Mouse (Mus musculus): Measurements from ENCODE around the gene Pdk2.
"Not testable (repeated sequence)": the region's sequence is repeated elsewhere in the genome, so short reads cannot be mapped to it uniquely, and the experiment has no call there.

Gene Pdk2

DNA sequence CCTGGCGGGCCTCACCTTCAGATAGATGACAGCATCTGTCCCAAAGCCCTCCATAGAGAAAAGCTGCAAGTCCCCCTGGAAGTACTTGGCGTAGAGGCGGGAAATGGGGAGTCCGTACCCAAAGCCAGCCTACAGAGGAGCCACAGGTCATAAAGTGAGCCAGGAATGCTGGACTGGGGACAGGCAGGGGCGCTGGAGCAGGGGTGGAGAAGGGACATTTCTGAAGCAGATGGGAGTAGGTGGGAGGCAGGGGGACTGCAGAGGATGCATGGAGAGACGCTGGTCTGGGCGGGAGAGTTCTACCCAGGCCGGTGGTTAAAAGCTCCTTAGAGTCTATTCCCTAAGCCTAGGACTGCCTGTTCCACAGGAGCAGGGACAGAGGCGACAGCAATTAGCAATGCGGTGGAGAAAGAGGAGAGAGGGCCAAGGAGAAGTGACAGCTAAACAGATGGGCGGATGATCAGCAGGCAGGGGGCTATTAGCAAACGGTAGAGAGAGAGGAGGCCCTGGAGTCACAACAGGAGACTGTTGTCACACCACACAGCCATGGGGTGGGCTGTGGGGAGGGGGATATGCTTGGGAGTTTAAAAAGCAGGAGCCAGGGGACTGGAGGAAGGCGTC, 13.2 kb downstream of the Pdk2 start:
- no peak for DNase-seq (ENCODE audit: extremely low read depth, low read depth, low spot score)

DNA sequence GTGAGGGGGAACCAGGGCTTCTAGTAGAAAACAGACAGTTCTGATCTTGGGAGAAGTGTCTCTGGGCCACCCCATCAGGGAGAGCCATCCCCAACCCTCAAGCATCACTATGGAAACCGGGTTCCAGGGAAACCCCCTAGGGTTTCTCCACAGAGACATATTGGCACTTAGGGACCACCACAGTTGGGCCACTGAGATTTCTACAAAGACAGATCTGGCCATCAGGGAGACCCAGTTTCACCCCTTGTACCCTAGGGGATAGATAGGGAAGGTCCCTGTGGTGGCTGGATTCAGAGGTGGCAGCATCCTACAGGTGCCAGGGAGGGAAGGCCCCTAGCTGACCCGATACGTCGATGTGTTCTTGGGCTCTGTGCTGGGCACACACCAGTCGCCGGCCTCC, 14.3 kb downstream of the Pdk2 start:
- no peak for DNase-seq (ENCODE audit: extremely low read depth, low read depth, low spot score)

DNA sequence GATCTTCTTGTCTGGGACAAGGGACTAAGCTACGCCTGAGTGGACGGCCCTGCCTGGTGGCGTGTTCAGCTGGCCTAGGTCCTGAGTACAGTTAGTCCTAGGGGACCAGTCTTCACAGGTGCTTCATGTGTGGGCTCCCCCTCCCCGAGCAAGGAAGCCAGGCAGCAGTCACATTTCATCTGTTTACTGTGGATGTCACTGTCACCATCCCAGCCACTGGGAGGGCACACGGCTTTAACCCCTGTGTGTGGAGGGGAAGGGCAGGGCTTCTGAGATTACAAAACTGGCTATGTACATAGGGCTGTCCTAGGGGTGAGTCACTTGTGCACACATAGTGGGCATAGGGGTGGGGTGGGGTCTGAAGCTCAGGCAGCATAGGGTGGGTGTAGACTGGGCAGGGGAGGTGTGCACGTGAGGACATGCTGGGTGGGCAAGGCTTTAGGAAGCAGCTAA, 15.0 kb downstream of the Pdk2 start:
- DNase-seq (ENCODE audit: extremely low read depth, low read depth, low spot score): no peak

DNA sequence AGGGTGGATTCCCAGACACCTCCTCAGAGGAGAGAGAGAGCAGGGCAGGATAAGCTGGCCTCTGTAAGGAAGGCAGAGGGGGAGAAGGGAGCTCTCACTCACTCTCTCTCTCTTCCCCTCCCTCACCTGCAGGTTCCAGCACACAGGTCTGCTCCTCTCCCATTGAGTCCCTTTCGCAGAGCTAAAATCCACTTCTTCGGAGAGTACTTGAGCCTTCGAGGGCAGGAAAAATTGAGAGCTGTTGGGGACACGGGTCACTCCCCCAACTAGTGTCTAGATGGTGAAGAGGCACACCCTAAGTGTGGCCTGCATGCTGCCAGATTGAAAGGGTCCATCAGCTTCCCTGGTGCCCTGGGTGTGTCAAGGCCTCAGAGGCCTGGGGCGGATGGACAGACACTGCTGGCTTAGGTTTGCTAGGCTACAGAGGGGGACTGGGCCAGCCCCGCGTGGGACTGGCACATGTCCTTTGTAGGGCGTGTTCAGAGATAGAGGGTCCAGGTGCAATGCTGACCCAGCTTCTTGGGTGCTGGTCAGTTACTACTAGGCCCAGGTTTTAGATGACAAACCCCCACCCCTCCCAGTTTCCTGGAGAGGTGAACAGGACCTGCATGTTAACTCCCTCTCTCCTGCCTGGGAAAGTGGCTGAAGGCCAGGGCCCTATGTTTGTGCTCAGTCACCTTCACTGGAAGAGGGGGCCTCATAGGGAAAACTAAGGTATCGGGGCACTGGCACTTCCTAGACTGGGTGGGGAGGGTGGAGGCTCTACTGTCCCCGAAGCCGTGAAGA, 15.7 kb downstream of the Pdk2 start:
- DNase-seq (ENCODE audit: extremely low read depth, low read depth, low spot score): no peak

DNA sequence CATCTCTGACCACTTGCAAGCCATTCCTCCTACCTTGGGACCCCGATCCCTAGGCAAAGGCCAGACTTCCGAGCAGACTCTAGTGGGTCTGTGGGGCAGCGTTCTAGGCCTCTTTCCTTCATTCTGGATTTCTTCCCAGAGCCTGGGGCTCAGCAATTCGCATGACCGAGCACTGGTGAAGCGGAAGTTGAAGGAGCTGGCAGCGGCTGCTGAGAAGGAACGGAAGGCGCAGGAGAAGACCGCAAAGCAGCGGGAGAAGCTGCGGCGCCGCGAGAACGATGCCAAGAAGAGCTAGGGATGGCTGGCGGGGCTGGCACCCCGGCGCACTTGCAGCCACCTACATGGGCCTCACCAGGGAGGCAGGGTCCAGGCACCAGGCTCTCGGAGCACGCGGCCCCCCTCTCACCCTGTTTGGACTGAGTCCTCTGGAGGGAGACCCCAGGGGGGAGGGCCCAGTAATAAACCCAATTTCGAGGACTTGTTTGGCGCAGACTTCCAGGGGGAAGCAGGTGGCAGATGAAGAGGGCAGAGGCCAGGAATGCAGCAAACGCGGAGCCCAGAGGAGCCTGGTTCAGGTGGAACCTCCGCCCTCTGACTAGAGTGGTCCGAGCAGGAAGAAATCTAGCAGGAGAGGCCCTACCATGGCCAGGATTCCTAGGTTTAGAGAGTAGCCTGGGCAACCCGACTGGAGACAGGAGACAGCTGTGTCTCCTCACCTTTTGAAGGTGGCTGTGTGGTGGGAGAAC, 16.5 kb downstream of the Pdk2 start:
- no peak for DNase-seq (ENCODE audit: extremely low read depth, low read depth, low spot score)

DNA sequence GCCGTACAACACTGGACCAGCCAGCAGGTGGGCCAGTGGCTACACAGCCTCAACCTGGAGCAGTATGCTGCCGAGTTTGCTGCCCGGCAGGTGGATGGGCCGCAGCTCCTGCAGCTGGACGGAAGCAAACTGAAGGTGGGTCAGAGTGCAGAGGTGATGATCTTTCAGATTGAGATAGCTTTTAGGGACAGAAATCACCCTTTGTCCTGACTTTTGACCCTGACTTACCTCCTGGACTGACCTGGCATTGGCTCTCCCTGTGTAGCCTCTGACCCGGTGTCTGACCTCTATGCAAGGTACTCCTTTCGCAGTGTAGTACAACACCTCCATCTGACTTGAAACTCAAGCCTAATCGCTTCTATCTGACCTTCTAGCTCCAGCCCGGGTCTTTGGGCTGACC, 17.7 kb downstream of the Pdk2 start:
- DNase-seq (ENCODE audit: extremely low read depth, low read depth, low spot score): no peak

DNA sequence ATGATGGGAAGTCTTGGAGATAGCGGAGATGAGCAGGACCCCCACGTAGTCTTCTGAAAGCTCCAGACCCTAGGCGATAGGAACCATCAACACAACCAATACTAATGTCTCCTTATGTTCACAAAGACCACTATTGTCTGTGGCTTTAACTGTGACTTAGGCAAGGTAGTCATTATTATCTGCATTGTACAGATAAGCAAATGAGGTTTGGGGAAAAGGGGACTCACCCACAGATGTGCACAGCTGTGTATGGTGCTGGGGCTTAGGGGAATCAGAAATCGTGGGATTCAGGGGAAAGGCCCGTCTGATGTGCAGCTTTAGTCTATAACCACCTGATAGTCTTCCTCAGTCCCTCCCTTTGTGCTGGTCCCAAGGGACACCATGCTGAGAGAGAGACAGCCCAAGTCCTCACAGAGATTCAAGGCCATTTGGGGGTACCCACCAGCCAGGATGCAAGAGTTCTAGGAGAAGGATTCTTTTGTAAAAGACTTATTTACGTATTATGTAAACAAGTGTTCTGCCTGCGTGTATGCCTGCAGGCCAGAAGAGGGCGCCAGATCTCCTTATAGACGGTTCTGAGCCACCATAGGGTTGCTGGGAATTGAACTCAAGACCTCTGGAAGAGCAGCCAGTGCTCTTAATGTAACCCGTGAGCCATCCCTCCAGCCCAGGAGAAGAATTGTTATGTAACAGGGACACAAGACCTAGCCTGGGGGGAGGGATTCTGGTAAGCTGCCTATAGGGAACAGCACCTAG, 18.7 kb downstream of the Pdk2 start:
- no peak for DNase-seq (ENCODE audit: extremely low read depth, low read depth, low spot score)

DNA sequence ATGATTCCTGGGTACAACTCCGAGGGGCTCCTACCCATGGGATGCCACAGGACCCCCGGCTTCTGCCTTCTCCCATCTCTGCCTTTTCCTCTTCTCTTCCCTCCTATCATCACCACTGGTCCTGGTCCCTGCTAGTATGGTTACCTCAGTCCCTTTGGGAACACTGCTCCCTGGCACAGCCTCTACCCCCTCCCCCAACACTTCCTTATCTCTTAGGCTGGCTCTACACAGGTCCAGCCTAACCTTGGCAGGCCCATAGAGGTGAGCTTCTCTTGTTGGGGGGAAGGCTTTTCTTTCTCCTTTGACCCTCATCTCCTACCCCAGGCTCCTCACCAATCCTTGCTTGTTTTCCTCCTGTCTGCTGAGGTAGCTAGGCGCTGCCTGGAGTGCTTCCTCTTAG, 25.7 kb downstream of the Pdk2 start:
- DNase-seq (ENCODE audit: extremely low read depth, low read depth, low spot score): no peak

DNA sequence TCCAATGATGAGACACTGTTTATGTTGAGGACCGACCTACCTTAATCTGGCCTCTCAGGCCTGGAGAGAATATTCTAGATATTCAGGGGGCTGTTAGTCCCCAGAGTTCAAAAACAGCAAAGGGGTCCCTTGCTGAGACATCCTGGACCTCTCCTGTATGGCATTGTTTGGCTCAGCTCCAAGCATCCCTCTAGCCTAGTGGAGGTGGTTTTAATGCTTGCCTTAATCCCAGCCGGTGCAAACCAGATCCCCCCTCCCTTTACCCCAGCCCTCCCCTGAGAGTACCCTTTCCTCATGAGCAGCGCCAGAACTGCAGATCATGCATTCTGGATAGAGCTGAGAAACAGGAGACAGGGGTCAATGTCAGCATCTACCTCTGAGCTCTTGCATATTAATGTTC, 28.7 kb downstream of the Pdk2 start:
- DNase-seq (ENCODE audit: extremely low read depth, low read depth, low spot score): no peak

DNA sequence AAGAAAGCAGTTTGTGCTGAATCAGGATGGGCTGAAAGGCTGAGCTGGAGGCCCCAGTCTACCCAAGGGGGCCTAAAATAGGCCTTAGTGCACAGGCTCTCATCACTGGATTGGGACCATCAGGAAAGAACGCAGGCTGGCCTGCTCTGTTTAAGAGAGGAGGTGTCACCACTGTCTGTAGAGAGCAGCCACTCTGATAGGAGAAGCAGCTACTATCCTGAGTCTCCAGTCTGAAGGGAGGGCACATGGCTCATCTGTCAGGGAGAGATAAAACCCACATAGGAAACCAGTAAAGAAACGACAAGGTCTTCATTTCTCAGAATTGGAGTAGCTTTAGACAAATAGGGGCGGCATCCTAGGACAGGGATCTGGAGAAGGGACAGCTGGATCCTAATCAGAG, 29.1 kb downstream of the Pdk2 start:
- no peak for DNase-seq (ENCODE audit: extremely low read depth, low read depth, low spot score)

DNA sequence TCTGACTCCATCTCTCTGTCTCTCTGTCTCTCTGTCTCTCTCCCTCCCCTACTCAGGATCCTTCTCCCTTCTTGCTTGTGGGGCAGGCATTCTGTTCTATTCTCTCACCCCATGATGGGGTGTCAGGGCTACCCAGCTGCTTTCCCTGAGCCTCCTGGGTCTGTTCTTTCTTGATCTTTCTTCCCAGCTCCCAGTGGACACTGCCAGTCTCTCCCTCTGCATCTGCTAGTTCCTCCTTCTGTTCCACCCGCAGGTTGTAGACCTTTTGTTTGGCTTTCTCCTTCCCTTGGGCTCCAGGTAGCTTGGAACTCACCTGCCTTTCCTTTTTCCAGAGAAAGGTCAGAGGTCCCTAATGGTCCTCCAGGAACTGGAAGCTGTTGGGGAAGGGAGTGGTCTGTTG, 29.7 kb downstream of the Pdk2 start:
- no peak for DNase-seq (ENCODE audit: extremely low read depth, low read depth, low spot score)

DNA sequence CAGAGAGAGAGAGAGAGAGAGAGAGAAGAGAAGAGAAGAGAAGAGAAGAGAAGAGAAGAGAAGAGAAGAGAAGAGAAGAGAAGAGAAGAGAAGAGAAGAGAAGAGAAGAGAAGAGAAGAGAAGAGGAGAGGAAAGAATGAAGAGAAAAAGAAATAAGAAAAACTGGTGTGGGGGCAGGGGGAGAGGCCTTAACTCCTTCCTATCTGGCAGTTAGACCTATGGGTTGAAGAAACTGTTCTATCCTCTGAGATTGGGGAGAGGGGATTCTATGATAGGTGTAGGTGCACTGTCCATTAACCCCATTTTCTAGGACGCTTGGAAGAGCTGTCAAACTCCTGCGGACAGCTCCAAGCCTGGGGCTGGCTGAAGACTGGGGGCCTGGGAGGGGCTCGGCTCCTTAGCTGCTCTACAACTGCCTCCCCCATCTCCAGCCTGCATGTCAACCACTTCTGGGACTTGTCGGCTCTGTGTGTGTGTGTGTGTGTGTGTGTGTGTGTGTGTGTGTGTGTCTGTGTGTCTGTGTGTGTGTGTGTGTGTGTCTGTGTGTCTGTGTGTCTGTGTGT, 30.2 kb downstream of the Pdk2 start:
- not testable (repeated sequence) for DNase-seq (ENCODE audit: extremely low read depth, low read depth, low spot score)

DNA sequence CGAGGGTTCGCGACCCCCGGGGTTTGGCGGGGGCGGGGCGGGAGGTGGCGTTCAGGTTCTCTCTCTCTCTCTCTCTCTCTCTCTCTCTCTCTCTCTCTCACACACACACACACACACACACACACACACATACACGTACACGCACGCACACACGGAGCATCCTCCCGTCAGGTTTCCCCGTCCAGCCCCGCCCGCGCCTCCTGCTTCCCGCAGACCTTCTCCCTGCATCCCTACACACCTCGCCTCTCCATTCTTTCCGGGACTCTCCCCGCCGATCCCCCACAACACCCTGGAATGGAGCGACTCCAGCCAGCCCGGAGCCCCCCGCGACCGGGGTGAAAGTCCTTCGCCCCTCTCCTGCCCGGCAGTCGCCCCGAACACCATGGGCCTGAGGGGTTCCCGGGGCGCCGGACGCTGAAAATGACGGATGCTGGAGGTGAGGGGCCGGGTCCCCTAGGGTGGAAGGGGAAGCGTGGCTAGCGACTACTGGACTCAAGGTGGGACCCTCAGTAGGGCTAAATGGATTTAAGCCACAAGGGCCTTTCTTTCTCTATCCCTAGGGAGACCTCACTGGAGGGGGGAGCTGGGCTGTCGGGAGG, 30.9 kb downstream of the Pdk2 start:
- DNase-seq (ENCODE audit: extremely low read depth, low read depth, low spot score): no peak

DNA sequence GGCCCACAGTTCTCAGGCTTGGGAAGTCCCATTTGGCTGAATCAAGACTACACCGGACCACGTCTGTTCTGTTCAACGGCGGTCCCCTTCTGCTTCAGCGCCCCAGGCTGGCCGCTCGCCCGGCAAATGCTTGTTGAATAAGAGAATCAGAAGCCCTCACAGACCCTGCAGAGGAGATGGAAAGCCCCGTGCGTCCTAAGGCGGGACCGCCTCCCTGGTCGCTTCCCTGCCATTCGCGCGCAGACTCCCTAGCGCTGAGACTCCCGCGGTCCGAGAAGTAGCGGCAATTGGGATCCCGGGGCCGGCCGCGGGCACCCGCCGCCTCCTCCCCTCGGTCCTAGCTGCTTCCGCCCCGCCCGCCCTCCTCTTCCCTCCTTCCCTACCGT, 31.5 kb downstream of the Pdk2 start, which contains the start of gene Samd14:
Gene Samd14 (plus strand): TSS at position 251 of the 386 bp plus-strand sequence.
- DNase-seq (ENCODE audit: extremely low read depth, low read depth, low spot score): no peak

DNA sequence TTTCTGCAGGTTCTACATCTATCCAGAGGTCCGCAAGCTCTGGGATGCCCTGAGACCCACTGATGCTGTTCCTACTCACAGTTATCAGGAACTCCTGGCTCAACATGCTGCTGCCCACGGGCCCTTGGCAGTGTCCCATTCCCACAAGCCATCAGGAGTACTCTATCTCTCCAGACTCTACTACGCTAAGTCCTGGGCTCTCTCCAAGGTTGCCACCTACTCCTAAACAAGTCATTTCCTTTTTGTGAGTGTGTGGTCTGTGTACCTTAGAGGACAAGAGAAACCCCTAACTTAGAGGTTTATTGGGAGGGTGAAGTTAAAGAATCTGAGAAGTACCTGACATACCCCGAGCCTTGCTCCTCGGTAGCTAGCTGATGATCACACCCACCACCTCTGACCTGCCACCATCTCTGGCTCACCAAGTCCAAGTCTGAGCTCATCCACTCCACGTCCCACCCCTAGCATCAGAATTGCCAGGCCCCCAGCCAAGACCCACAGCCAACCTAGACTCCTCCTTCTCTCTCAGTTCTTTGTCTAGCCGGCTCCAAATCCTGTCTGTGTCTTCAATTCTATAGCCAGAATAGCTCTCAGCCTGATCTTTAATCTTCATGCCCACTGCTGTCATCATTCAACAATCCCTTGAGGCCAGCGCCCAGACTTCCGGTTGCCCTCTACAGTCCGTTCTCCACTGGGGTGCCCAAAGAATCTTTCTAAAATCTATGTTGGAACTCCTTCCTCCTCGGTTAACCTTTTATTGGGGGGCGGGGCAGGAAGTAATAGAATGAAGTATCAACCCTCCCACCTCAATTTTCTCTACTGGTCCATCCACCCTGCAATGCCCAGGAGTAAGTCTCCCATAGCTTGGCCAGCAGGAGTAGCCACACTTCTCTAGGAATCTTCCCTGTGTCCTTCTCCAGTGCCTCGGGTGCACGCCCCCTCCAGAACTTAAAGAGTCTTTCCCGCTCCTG, 32.2 kb downstream of the Pdk2 start:
- DNase-seq (ENCODE audit: extremely low read depth, low read depth, low spot score): no peak

DNA sequence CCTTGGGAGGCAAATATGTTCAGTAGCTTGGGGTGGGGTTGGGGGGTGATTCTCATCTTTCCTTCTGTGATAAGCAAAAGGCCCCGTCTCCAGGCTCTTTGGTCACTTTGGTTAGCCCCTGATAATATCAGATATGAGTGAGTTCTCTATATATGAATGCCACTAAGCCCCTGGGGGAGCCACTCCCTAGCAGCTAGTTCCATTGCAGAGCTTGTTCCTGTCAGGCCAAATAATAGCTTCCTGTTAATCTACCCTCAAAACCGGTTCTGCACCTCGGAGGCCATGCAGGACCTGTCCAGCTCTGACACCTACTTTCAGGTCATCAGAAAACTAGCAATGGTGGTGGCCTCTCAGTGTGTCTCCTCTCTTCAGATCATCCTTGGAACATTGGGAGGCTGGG, 33.7 kb downstream of the Pdk2 start:
- no peak for DNase-seq (ENCODE audit: extremely low read depth, low read depth, low spot score)

DNA sequence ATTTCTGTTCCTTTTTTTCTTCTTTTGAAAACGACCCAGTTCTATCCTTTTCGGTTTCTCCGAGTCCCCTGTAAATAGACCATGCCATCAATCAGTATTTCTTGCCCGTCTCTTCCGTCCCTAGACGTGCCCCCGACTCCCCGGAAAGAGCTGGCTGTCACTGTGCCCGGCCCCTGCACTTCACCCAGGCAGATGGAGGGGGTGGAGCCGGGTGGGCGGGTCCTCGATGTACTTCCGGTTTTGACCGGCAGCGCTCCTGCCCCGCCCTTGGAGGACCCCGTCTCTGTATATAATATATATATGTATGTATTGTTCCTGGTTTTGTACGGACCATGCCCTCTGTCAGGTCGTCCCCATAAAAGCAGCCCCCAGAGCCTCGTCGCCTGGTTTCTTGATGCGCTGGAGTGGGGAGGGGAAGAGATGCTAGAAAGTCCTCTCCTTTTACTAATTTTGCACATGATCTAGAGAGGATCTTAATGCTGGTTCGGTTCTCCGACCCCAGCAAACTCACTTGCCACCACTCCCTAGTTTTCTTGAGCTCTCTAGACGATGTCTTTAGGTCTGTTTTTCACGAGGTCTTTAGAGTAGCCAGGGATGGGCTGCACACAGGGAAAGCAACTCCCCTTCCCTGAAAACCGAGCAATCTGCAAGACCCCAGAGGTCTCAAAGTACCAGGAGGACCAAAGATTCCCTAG, 34.5 kb downstream of the Pdk2 start:
- DNase-seq (ENCODE audit: extremely low read depth, low read depth, low spot score): no peak

DNA sequence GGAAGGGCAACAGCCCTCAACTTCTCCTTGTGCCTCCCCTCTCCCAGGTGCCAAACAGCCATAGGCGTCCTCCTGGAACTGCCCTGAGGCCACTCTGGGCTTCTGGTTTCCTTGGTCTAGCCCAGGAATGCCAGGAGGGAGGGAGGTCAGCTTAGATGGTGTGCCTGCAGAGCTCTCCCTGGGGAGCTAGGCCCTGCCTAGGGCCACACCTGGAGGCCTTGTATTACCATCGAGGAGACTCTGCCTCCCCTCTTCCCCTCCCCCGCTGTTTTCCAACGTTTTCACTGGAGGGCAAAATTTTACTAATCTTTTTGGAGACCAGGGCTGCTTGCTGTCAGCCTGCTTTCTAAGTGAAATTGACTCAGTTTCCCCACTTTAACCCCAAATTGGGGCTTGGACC, 35.1 kb downstream of the Pdk2 start:
- DNase-seq (ENCODE audit: extremely low read depth, low read depth, low spot score): no peak

DNA sequence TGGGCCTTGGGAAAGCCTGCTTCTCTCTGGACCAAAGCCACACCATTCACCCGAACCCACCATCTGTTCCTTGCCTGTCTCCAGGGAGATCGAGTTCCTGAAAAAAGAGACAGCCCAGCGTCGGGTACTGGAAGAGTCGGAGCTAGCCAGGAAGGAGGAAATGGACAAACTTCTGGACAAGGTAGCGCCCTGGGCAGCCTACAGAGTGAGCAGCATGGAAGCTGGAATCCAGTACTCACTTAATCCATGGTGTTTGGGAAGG, 36.3 kb downstream of the Pdk2 start:
- DNase-seq (ENCODE audit: extremely low read depth, low read depth, low spot score): no peak

Measured in fat pad, adult 2 months (tissue).